In the genomic region with DNA sequence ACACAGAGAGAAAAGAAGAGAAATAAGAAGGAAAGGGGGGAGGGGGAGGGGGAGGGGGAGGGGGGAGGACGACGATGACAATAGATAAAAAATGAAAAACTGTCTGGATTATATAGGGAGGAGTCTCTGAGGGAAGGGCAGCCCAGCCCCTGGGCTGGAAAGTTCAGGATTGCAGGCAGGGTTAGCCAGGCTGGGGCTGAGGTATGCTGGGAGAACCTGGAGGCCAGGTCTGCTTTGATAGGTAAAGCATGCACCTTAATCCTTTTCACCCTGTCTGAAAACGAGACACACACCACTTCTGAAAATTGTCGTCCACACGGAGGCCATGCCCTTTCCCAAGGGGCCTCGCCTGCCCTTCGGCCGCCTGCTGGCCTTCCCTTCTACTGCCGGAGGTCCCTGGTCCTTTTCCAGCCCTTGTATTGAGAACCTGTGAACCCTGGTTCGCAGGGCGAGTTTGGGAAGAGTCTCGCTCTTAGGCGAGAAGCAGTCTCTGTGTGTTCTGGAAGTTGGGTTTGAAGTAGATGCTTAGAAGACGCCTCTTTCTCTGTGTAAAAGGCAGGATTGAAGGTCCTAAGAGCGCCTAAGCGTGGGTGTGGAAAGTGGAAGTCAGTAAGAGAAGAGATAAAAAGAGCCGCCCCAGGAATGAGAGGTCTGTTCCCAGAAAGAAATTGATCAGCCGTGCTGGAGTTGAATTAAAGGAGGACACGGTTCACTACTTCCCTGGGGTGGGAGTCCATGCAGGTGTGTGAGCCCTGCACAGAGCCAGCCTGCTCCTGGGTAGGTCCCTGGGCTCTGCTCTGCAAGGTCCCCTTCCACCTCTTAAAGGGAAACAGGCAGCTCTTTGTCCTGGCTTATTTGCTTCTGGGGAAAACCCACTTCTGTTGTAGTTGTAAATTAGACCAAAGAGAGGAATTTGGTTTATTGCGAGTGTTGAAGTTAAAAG, we compare ENCODE assay signal across 11 mouse cellular contexts.
DNase-seq lines count a peak whose midpoint lies in the region; ATAC-seq lines count a peak whose summit lies in the region.
"Had no signal": no experiment of that assay in that cellular context is flagged by ENCODE, and none has a peak within 500 bp of the region (broad histone marks: within the 10 kb centered on the region; RNA-seq: fewer than 3 reads in every experiment).

No protein-coding gene starts in this region.

- peak overlapping the region; percentile 19 for H3K4me2 ChIP-seq in heart, embryonic 15.5 days
- no peak overlapping the region for H3K4me2 ChIP-seq in hindbrain, embryonic 16.5 days (ENCODE audit: low read length)

- no peaks in the 10 kb centered on the region for H3K9me3 ChIP-seq in heart, embryonic 15.5 days (replicated peaks)
- no peaks in the 10 kb centered on the region for H3K9me3 ChIP-seq in hindbrain, embryonic 16.5 days (ENCODE audit: control insufficient read depth, low read length)
- H3K9me3 ChIP-seq in midbrain, embryonic 10.5 days (replicated peaks): no peaks in the 10 kb centered on the region

- no peaks in the 10 kb centered on the region for H3K36me3 ChIP-seq in heart, embryonic 15.5 days
- no peaks in the 10 kb centered on the region for H3K36me3 ChIP-seq in hindbrain, embryonic 16.5 days (ENCODE audit: control insufficient read depth, insufficient read depth, low read length)
- no peaks in the 10 kb centered on the region for H3K36me3 ChIP-seq in midbrain, embryonic 10.5 days

- WGBS in heart, embryonic 15.5 days: 42% methylated on average over 20 of the region's 20 CpGs
- WGBS in hindbrain, embryonic 16.5 days: 33% methylated on average over 20 of the region's 20 CpGs
- 40% methylated on average over 19 of the region's 20 CpGs for WGBS in midbrain, embryonic 10.5 days

- no peaks in the 10 kb centered on the region for H3K27me3 ChIP-seq in heart, embryonic 15.5 days
- H3K27me3 ChIP-seq in hindbrain, embryonic 16.5 days (replicated peaks; ENCODE audit: control insufficient read depth, insufficient read depth, low read length): no peaks in the 10 kb centered on the region
- H3K27me3 ChIP-seq in midbrain, embryonic 10.5 days (ENCODE audit: low read depth, poor library complexity, severe bottlenecking): no peaks in the 10 kb centered on the region

- peaks cover 11% of the 10 kb centered on the region for H3K4me1 ChIP-seq in heart, embryonic 15.5 days (replicated peaks)
- peaks cover 10% of the 10 kb centered on the region for H3K4me1 ChIP-seq in hindbrain, embryonic 16.5 days (ENCODE audit: control insufficient read depth, insufficient read depth, low read depth, low read length)
- H3K4me1 ChIP-seq in midbrain, embryonic 10.5 days: peaks cover 16% of the 10 kb centered on the region

- no peak overlapping the region; the same call in 1 of the 2 replicates for H3K27ac ChIP-seq in heart, embryonic 15.5 days
- peak overlapping the region; percentile 40; the same call in 1 of the 2 replicates for H3K27ac ChIP-seq in hindbrain, embryonic 16.5 days (ENCODE audit: low read depth, low read length)
- H3K27ac ChIP-seq in midbrain, embryonic 10.5 days (replicated peaks): peak overlapping the region; percentile 63

- intact Hi-C loops in heart, postnatal 10 days (cut with DNase I): no loop called here
- intact Hi-C loops in gastrocnemius, postnatal 36 days (cut with DNase I): no loop called here

- H3K4me3 ChIP-seq in heart, embryonic 15.5 days: no peak overlapping the region
- no peak overlapping the region for H3K4me3 ChIP-seq in hindbrain, embryonic 16.5 days (ENCODE audit: low read length)
- no peak overlapping the region for H3K4me3 ChIP-seq in midbrain, embryonic 10.5 days

- no peak overlapping the region for H3K9ac ChIP-seq in heart, embryonic 15.5 days
- H3K9ac ChIP-seq in hindbrain, embryonic 16.5 days (ENCODE audit: low read depth, low read length): no peak overlapping the region

- ATAC-seq in heart, embryonic 15.5 days (replicated peaks; ENCODE audit: insufficient number of reproducible peaks, insufficient read depth, low FRiP score, low read depth): no peak
- 0 out of 2 replicates have a peak, but pooled peaks have one; percentile 46 for ATAC-seq in hindbrain, embryonic 16.5 days

- DNase-seq in heart, postnatal 10 days: no peak
- peak; percentile 36 for DNase-seq in brain, adult 2 months (ENCODE audit: low read depth, low spot score)
- DNase-seq in midbrain, embryonic 10.5 days (ENCODE audit: low spot score): no peak
- no peak for DNase-seq in thymus, adult 18-20 months
- no peak for DNase-seq in yolk sac, embryonic 10.5 days (ENCODE audit: low spot score)
- DNase-seq in gastrocnemius, postnatal 36 days: no peak
- DNase-seq: adrenal gland, adult 2 months; cerebellum, adult 8-10 months; gastrocnemius, postnatal 14 days had no signal
